Mouse (Mus musculus): ENCODE measurements around the gene Mkln1. TPM values are rescaled to one million over a fixed set of nuclear protein-coding genes. Genes with fewer than 3 reads are reported as not detected.

The Mkln1 gene
- polyA plus RNA-seq, 1 experiment from 2014 or later, result 127 TPM

DNA sequence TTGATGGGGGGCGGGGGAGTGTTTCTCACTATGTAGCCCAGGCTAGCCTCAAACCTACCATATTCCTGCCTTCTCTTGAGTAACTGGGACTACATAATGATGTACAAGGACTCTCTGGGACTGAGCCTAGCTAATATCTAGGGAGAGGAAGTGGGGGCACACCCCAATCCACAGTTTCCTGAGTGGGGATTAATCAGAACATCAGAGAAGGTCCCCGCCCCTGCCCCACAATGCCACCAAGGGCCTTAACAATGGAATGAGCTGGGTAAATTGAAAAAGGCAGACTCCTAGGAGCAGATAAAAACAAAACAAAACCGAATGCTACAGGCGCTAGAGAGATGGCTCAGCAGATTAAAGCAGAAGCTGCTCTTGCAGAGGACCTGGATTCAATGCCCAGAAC, 138.7 kb downstream of the Mkln1 start:
- peak; percentile 28 for DNase-seq (ENCODE audit: low spot score)
- H3K36me3 ChIP-seq (ENCODE audit: insufficient read depth, low read length), result no peaks in the 10 kb centered on the region
- 77% methylated on average over 4 of the region's 4 CpGs for WGBS
- H3K27me3 ChIP-seq (replicated peaks; ENCODE audit: insufficient read depth, low read length), result no peaks in the 10 kb centered on the region
- peak; percentile 62 for ATAC-seq
- H3K9ac ChIP-seq (replicated peaks; ENCODE audit: low read depth), result no peak overlapping the region
- H3K4me1 ChIP-seq (ENCODE audit: insufficient read depth, low read depth, low read length), result peaks cover 3% of the 10 kb centered on the region; the same call in 1 of the 2 replicates
- H3K4me3 ChIP-seq (ENCODE audit: low read depth, low read length), result no peak overlapping the region
- H3K27ac ChIP-seq (ENCODE audit: low read length), result no peak overlapping the region
- H3K9me3 ChIP-seq (ENCODE audit: low read length), result no peaks in the 10 kb centered on the region
- TF ChIP-seq EP300 (IDR thresholded peaks at IDR 0.05) (peak; percentile 74), CTCF (IDR thresholded peaks at IDR 0.05) (no peak)
- no peak overlapping the region for H3K4me2 ChIP-seq (replicated peaks; ENCODE audit: low read depth, low read length)

- H3K36me3 ChIP-seq (ENCODE audit: insufficient read depth, low read length), result no peaks in the 10 kb centered on the region
- H3K27me3 ChIP-seq (replicated peaks; ENCODE audit: insufficient read depth, low read length), result no peaks in the 10 kb centered on the region
- no peak for DNase-seq (ENCODE audit: low spot score)
- no peak for TF ChIP-seq EP300 (IDR thresholded peaks at IDR 0.05)
- TF ChIP-seq CTCF (IDR thresholded peaks at IDR 0.05), result no peak
- no peak for ATAC-seq
- WGBS, result 100% methylated on average over 1 of the region's 1 CpGs
- no peak overlapping the region for H3K4me3 ChIP-seq (ENCODE audit: low read depth, low read length)
- H3K9me3 ChIP-seq (ENCODE audit: low read length), result no peaks in the 10 kb centered on the region
- H3K4me1 ChIP-seq (ENCODE audit: insufficient read depth, low read depth, low read length), result peaks cover 3% of the 10 kb centered on the region; the same call in 1 of the 2 replicates
- H3K9ac ChIP-seq (replicated peaks; ENCODE audit: low read depth), result no peak overlapping the region
- H3K4me2 ChIP-seq (replicated peaks; ENCODE audit: low read depth, low read length), result no peak overlapping the region
- H3K27ac ChIP-seq (ENCODE audit: low read length), result no peak overlapping the region
Measured at GRCm38 (mm10) chr6:31538112-31538511, 139.6 kb downstream of the Mkln1 start.

DNA sequence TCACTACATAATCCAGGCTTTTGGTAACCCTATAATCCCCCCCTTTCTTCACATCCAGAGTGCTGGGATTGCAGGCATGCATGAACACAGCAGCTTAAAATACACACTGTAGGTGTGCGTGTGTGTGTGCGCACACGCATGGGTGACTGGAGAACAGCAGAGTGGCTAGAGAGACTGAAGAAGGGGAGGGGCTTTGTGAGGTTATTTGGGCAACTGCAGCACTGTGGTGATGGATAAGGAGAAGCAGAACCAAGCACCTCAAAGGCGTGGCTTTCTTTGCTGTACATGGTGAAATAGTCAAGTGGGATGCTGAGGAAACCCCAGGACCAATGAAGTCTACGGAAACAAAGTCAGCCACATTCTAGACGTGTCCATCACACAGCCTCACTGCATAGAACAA, 141.5 kb downstream of the Mkln1 start:
- Histone ChIP-seq H3K4me2 (replicated peaks; ENCODE audit: low read depth, low read length) (no peak overlapping the region), H3K4me3 (ENCODE audit: low read depth, low read length) (no peak overlapping the region), H3K9ac (replicated peaks; ENCODE audit: low read depth) (no peak overlapping the region), H3K27ac (ENCODE audit: low read length) (no peak overlapping the region), H3K9me3 (ENCODE audit: low read length) (no peaks in the 10 kb centered on the region), H3K4me1 (ENCODE audit: insufficient read depth, low read depth, low read length) (peaks cover 3% of the 10 kb centered on the region; the same call in 1 of the 2 replicates), H3K27me3 (replicated peaks; ENCODE audit: insufficient read depth, low read length) (no peaks in the 10 kb centered on the region), H3K36me3 (ENCODE audit: insufficient read depth, low read length) (no peaks in the 10 kb centered on the region)
- ATAC-seq, result no peak
- 80% methylated on average over 6 of the region's 6 CpGs for WGBS
- DNase-seq (ENCODE audit: low spot score), result no peak
- no peak for TF ChIP-seq EP300 (IDR thresholded peaks at IDR 0.05)
- no peak for TF ChIP-seq CTCF (IDR thresholded peaks at IDR 0.05)

- Histone ChIP-seq H3K4me1 (ENCODE audit: insufficient read depth, low read depth, low read length) (peaks cover under 1% of the 10 kb centered on the region; the same call in 1 of the 2 replicates), H3K27ac (ENCODE audit: low read length) (peak overlapping the region; percentile 68), H3K4me2 (replicated peaks; ENCODE audit: low read depth, low read length) (0 out of 2 replicates have a peak overlapping the region, but pooled peaks have one; percentile 14), H3K36me3 (ENCODE audit: insufficient read depth, low read length) (no peaks in the 10 kb centered on the region), H3K9me3 (ENCODE audit: low read length) (no peaks in the 10 kb centered on the region), H3K27me3 (replicated peaks; ENCODE audit: insufficient read depth, low read length) (no peaks in the 10 kb centered on the region), H3K4me3 (ENCODE audit: low read depth, low read length) (no peak overlapping the region), H3K9ac (replicated peaks; ENCODE audit: low read depth) (no peak overlapping the region)
- WGBS, result 53% methylated on average over 4 of the region's 4 CpGs
- ATAC-seq (peak; percentile 72), DNase-seq (ENCODE audit: low spot score) (peak; percentile 61)
- TF ChIP-seq EP300 (IDR thresholded peaks at IDR 0.05) (peak; percentile 87), CTCF (IDR thresholded peaks at IDR 0.05) (no peak)
Measured at GRCm38 (mm10) chr6:31544318-31544717, 145.8 kb downstream of the Mkln1 start.

DNA sequence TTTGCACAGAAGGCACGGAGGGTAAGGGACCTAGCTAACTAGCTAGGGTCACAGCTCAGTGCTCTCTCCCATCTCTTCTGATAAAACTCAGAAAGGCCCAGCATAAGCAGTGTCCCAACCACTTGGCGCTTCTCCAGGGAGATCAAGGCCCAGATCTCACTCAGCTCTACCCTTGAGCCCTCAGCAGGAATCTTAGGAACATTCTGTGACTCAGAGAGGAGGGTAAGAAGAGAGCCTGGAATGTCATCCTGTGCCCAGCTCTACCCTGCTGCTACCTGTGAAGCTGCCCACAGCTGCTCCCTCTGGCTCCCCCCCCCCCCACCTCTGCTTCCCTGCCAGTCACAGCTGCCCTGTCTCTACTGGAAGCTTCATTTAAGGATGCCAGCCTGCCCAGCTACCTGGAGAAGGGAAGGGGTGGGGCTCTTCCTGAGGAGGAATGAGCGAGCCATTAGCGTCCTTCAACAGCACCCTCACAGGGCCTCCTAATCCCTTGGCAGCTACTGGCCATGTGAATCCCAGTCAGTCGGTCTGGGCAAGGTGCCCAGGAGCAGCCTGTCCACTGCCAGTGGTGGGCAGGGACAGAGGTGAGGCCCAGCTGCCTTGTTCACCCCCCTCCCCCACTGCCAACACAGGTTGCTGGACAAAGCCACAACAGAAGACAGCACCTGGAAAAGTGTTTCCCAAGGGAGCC, 151.0 kb downstream of the Mkln1 start:
- Histone ChIP-seq H3K27me3 (replicated peaks; ENCODE audit: insufficient read depth, low read length) (no peaks in the 10 kb centered on the region), H3K4me2 (replicated peaks; ENCODE audit: low read depth, low read length) (no peak overlapping the region), H3K9me3 (ENCODE audit: low read length) (no peaks in the 10 kb centered on the region), H3K27ac (ENCODE audit: low read length) (peak overlapping the region; percentile 73), H3K36me3 (ENCODE audit: insufficient read depth, low read length) (no peaks in the 10 kb centered on the region), H3K4me3 (ENCODE audit: low read depth, low read length) (no peak overlapping the region), H3K9ac (replicated peaks; ENCODE audit: low read depth) (no peak overlapping the region), H3K4me1 (ENCODE audit: insufficient read depth, low read depth, low read length) (peaks cover 9% of the 10 kb centered on the region; the same call in 1 of the 2 replicates)
- peak; percentile 83 for DNase-seq (ENCODE audit: low spot score)
- 20% methylated on average over 5 of the region's 5 CpGs for WGBS
- no peak for TF ChIP-seq CTCF (IDR thresholded peaks at IDR 0.05)
- peak; percentile 47; the same call in 1 of the 2 replicates for TF ChIP-seq EP300 (IDR thresholded peaks at IDR 0.05)
- ATAC-seq, result peak; percentile 88

GRCm38 (mm10) chr6:31550876-31551532, 152.5 kb downstream of the Mkln1 start:
- WGBS, result 38% methylated on average over 22 of the region's 22 CpGs

More at GRCm38 (mm10) chr6:31550876-31551532, 152.5 kb downstream of the Mkln1 start:
- peaks cover 9% of the 10 kb centered on the region; the same call in 1 of the 2 replicates for H3K4me1 ChIP-seq (ENCODE audit: insufficient read depth, low read depth, low read length)
- H3K27ac ChIP-seq (ENCODE audit: low read length), result 0 out of 2 replicates have a peak overlapping the region, but pooled peaks have one; percentile 23
- TF ChIP-seq CTCF (IDR thresholded peaks at IDR 0.05), result no peak; the same call in 1 of the 2 replicates
- TF ChIP-seq EP300 (IDR thresholded peaks at IDR 0.05), result no peak
- peak; percentile 49 for DNase-seq (ENCODE audit: low spot score)
- no peak overlapping the region for H3K4me2 ChIP-seq (replicated peaks; ENCODE audit: low read depth, low read length)
- peak; percentile 29 for ATAC-seq
- no peaks in the 10 kb centered on the region for H3K9me3 ChIP-seq (ENCODE audit: low read length)
- no peak overlapping the region for H3K9ac ChIP-seq (replicated peaks; ENCODE audit: low read depth)
- no peaks in the 10 kb centered on the region for H3K36me3 ChIP-seq (ENCODE audit: insufficient read depth, low read length)
- H3K27me3 ChIP-seq (replicated peaks; ENCODE audit: insufficient read depth, low read length), result no peaks in the 10 kb centered on the region
- H3K4me3 ChIP-seq (ENCODE audit: low read depth, low read length), result no peak overlapping the region
